Mouse (Mus musculus) heart, postnatal 36 days (tissue): ENCODE measurements around the gene Gm20736. TPM values are rescaled to one million over a fixed set of nuclear protein-coding genes. Genes with fewer than 3 reads are reported as not detected.
"Not testable (repeated sequence)": the region's sequence is repeated elsewhere in the genome, so short reads cannot be mapped to it uniquely, and the experiment has no call there.

ENCODE experiments used
- DNase-seq, 2 experiments: peaks; one replicate each; pipeline ENCODE4 v3.0.0; 2021 to 2022
- intact Hi-C: fragments of 180-260 bp; cut with DNase I; formaldehyde crosslinking; loops from one replicate; pipeline ENCODE4 v1.15.1; 2025
- total RNA-seq, 2 experiments: library from RNA; stranded (reverse); gene quantifications; 2 replicates each; pipeline ENCODE4 v1.2.3; 2021

Gene Gm20736
- not detected for total RNA-seq

DNA sequence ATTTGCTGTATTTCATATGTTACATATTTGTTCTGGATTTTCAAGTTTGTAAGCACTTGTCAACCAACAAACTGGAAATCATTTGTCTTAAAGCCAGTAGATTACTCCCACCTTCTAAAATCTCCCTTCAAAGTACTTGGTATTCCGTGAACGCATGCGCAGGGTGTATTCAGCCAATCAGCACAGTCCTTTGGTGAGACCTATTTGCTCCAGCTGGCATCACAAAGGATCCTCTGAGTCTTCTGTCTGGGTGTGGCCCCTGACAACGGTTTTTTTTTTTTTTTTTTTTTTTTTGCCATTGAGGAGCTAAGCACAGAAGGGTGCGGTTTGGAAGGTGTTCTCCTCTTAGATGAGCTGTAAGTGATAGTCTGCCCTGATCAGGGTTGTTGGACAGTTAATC is at the start of gene Gm20736:
Gene Gm20736, plus strand, starts transcription at position 301 of the 400 bp plus-strand sequence.
- DNase-seq, intact Hi-C loops: not testable (repeated sequence)

Other genes with a start within 250 kb of the Gm20736 start
- not detected for gene Gm20924, start 170.2 kb upstream of the Gm20736 start, total RNA-seq